Comparison of ENCODE assay signal across 9 mouse cellular contexts in the genomic region with DNA sequence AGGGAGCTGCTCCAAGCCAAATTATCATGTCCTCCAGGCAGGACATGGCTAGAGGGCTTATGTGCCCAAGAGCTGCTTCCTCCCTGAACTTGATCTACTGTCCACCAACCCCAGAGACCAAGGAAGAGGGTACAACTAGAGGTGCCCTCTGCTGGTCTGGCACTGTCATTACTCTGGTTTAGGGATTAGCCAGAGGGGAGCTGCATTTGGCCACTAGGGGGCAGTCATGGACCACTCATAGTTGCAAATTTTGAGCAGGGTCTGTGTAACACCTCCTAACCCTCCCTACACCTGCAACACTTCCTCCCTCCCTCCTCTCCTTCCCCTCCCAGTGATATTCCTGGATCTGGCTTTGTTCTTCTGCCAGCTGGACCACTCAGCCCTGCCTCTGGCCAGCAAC. TPM values are rescaled to one million over a fixed set of nuclear protein-coding genes. Genes with fewer than 3 reads are reported as not detected.
DNase-seq lines count a peak whose midpoint lies in the region; ATAC-seq and TF ChIP-seq lines count a peak whose summit lies in the region.
"Had no signal": no experiment of that assay in that cellular context is flagged by ENCODE, and none has a peak within 500 bp of the region (broad histone marks: within the 10 kb centered on the region; RNA-seq: fewer than 3 reads in every experiment).

No protein-coding gene starts in this region.

- DNase-seq in CD4-positive helper T cell, adult 2 months (ENCODE audit: low read depth, low spot score), result peak; percentile 81
- peak; percentile 74 to 90 for DNase-seq in kidney, postnatal 36 days

- H3K4me3 ChIP-seq in bone marrow, adult 2 months (replicated peaks; ENCODE audit: control insufficient read depth, low read depth, low read length), result no peak overlapping the region
- no peak overlapping the region for H3K4me3 ChIP-seq in heart, embryonic 16.5 days (ENCODE audit: low read length)
- H3K4me3 ChIP-seq in liver, embryonic 16.5 days (ENCODE audit: low read depth, low read length), result no peak overlapping the region
- no peak overlapping the region for H3K4me3 ChIP-seq in neural tube, embryonic 14.5 days (ENCODE audit: low read depth, low read length)
- no peak overlapping the region for H3K4me3 ChIP-seq in testis, adult 2 months (ENCODE audit: control insufficient read depth, low read depth, low read length)
- H3K4me3 ChIP-seq: embryonic facial prominence, embryonic 15.5 days had no signal

- no peaks in the 10 kb centered on the region for H3K9me3 ChIP-seq in heart, embryonic 16.5 days (replicated peaks; ENCODE audit: control insufficient read depth, low read length)
- no peaks in the 10 kb centered on the region for H3K9me3 ChIP-seq in liver, embryonic 16.5 days (replicated peaks; ENCODE audit: control insufficient read depth, low read length)
- no peaks in the 10 kb centered on the region for H3K9me3 ChIP-seq in neural tube, embryonic 14.5 days (ENCODE audit: control insufficient read depth, low read length)
- H3K9me3 ChIP-seq: embryonic facial prominence, embryonic 15.5 days had no signal

- peaks cover 25% of the 10 kb centered on the region for H3K36me3 ChIP-seq in heart, embryonic 16.5 days (ENCODE audit: control insufficient read depth, insufficient read depth)
- peaks cover 12% of the 10 kb centered on the region for H3K36me3 ChIP-seq in liver, embryonic 16.5 days (ENCODE audit: control insufficient read depth, insufficient read depth)
- no peaks in the 10 kb centered on the region for H3K36me3 ChIP-seq in neural tube, embryonic 14.5 days (ENCODE audit: control insufficient read depth, insufficient read depth, low read length)
- no peaks in the 10 kb centered on the region for H3K36me3 ChIP-seq in testis, adult 2 months (ENCODE audit: control insufficient read depth, insufficient read depth, low read length)

- H3K27me3 ChIP-seq in heart, embryonic 16.5 days (ENCODE audit: control insufficient read depth, insufficient read depth, low read length), result peaks cover 6% of the 10 kb centered on the region
- H3K27me3 ChIP-seq in liver, embryonic 16.5 days (ENCODE audit: control insufficient read depth, insufficient read depth, low read depth, low read length), result peaks cover 4% of the 10 kb centered on the region
- no peaks in the 10 kb centered on the region for H3K27me3 ChIP-seq in neural tube, embryonic 14.5 days (ENCODE audit: control insufficient read depth, insufficient read depth, low read length)
- H3K27me3 ChIP-seq in testis, adult 2 months (ENCODE audit: control insufficient read depth, insufficient read depth, low read length), result no peaks in the 10 kb centered on the region

- H3K4me1 ChIP-seq in bone marrow, adult 2 months (ENCODE audit: control insufficient read depth, insufficient read depth, low read length), result peaks cover 2% of the 10 kb centered on the region
- peaks cover 12% of the 10 kb centered on the region for H3K4me1 ChIP-seq in heart, embryonic 16.5 days (ENCODE audit: control insufficient read depth, insufficient read depth, low read length)
- peaks cover 15% of the 10 kb centered on the region for H3K4me1 ChIP-seq in liver, embryonic 16.5 days (ENCODE audit: control insufficient read depth, low read depth, low read length)
- H3K4me1 ChIP-seq in neural tube, embryonic 14.5 days (ENCODE audit: control insufficient read depth, insufficient read depth, low read length), result peaks cover 10% of the 10 kb centered on the region; the same call in 1 of the 2 replicates
- peaks cover 6% of the 10 kb centered on the region for H3K4me1 ChIP-seq in testis, adult 2 months (ENCODE audit: control insufficient read depth, insufficient read depth, low read length)

- TF ChIP-seq POLR2A in bone marrow, adult 2 months (IDR thresholded peaks at IDR 0.05; ENCODE audit: borderline replicate concordance, control insufficient read depth, low read depth, low read length), result no peak
- TF ChIP-seq POLR2A in testis, adult 2 months (IDR thresholded peaks at IDR 0.05; ENCODE audit: control insufficient read depth, low read depth, low read length), result no peak

- ATAC-seq in erythroblast, adult 5-6 weeks (replicated peaks; ENCODE audit: low FRiP score, poor library complexity, severe bottlenecking), result peak; percentile 80
- ATAC-seq in heart, embryonic 16.5 days (replicated peaks; ENCODE audit: extremely low read depth, insufficient read depth, low FRiP score), result 0 out of 2 replicates have a peak, but pooled peaks have one; percentile 12
- 0 out of 2 replicates have a peak, but pooled peaks have one; percentile 22 for ATAC-seq in liver, embryonic 16.5 days (ENCODE audit: low read depth)
- peak; percentile 55; the same call in 1 of the 2 replicates for ATAC-seq in neural tube, embryonic 14.5 days (ENCODE audit: low read depth)

- H3K4me2 ChIP-seq in heart, embryonic 16.5 days (ENCODE audit: low read depth, low read length), result no peak overlapping the region
- H3K4me2 ChIP-seq in liver, embryonic 16.5 days (ENCODE audit: low read depth, low read length), result no peak overlapping the region
- no peak overlapping the region for H3K4me2 ChIP-seq in neural tube, embryonic 14.5 days (ENCODE audit: low read depth, low read length)
- H3K4me2 ChIP-seq: embryonic facial prominence, embryonic 15.5 days had no signal

- no peak overlapping the region for H3K27ac ChIP-seq in bone marrow, adult 2 months (ENCODE audit: control insufficient read depth, insufficient read depth, low read depth, low read length, poor library complexity)
- H3K27ac ChIP-seq in heart, embryonic 16.5 days (ENCODE audit: low read length), result no peak overlapping the region
- no peak overlapping the region for H3K27ac ChIP-seq in liver, embryonic 16.5 days (ENCODE audit: low read length)
- no peak overlapping the region for H3K27ac ChIP-seq in neural tube, embryonic 14.5 days (ENCODE audit: low read depth, low read length)
- no peak overlapping the region for H3K27ac ChIP-seq in testis, adult 2 months (ENCODE audit: control insufficient read depth, insufficient read depth, low read depth, low read length)
- H3K27ac ChIP-seq: embryonic facial prominence, embryonic 15.5 days had no signal

- no peak overlapping the region for H3K9ac ChIP-seq in heart, embryonic 16.5 days (ENCODE audit: low read length)
- H3K9ac ChIP-seq in liver, embryonic 16.5 days (ENCODE audit: low read depth, low read length), result no peak overlapping the region
- H3K9ac ChIP-seq in neural tube, embryonic 14.5 days (replicated peaks; ENCODE audit: low read depth, low read length), result no peak overlapping the region
- H3K9ac ChIP-seq: embryonic facial prominence, embryonic 15.5 days had no signal

- peak; percentile 100 for TF ChIP-seq CTCF in bone marrow, adult 2 months (IDR thresholded peaks at IDR 0.05; ENCODE audit: control insufficient read depth, insufficient read depth, low read length)
- peak; percentile 95 for TF ChIP-seq CTCF in testis, adult 2 months (IDR thresholded peaks at IDR 0.05; ENCODE audit: control insufficient read depth, insufficient read depth, insufficient replicate concordance, low read depth, low read length)

RNA-seq across cellular contexts. Expression of gene Gm45837, which starts 2.1 kb away (rescaled TPM):
- polyA plus RNA-seq in bone marrow, adult 2 months (2011; ENCODE audit: insufficient read depth, insufficient read length, low replicate concordance, missing spikeins), result 5.7 and 43.8 TPM in 2 replicates
- total RNA-seq in erythroblast, adult 5-6 weeks (2015; ENCODE audit: low replicate concordance), result 5.0 TPM in 1 of 2 replicates, not detected in the other
- total RNA-seq in erythroblast, adult 5-6 weeks (2017; ENCODE audit: low replicate concordance), result not detected in 2 replicates
- polyA plus RNA-seq in heart, embryonic 16.5 days (2015; fragmentation: Nextera tagmentation; extraction: Ambion mirVana), result 2.0 and 7.8 TPM in 2 replicates
- 4.0 TPM in 1 of 2 replicates, not detected in the other for polyA plus RNA-seq in liver, embryonic 16.5 days (2015; fragmentation: Nextera tagmentation; extraction: Ambion mirVana)
- not detected in 2 replicates for polyA plus RNA-seq in neural tube, embryonic 14.5 days (2014; fragmentation: Nextera tagmentation; extraction: Ambion mirVana)
- not detected in 2 replicates for polyA plus RNA-seq in testis, adult 2 months (2012; rRNA removed)

RNA-seq across cellular contexts. Expression of gene Pde2a, which starts 8.7 kb away (rescaled TPM):
- 33.2 and 37.8 TPM in 2 replicates for polyA plus RNA-seq in bone marrow, adult 2 months (2011; ENCODE audit: insufficient read depth, insufficient read length, low replicate concordance, missing spikeins)
- 17.5 and 18.6 TPM in 2 replicates for total RNA-seq in erythroblast, adult 5-6 weeks (2015; ENCODE audit: low replicate concordance)
- total RNA-seq in erythroblast, adult 5-6 weeks (2017; ENCODE audit: low replicate concordance), result 13.0 and 16.4 TPM in 2 replicates
- polyA plus RNA-seq in heart, embryonic 16.5 days (2015; fragmentation: Nextera tagmentation; extraction: Ambion mirVana), result 12.7 and 21.1 TPM in 2 replicates
- 14.3 and 14.6 TPM in 2 replicates for polyA plus RNA-seq in liver, embryonic 16.5 days (2015; fragmentation: Nextera tagmentation; extraction: Ambion mirVana)
- polyA plus RNA-seq in neural tube, embryonic 14.5 days (2014; fragmentation: Nextera tagmentation; extraction: Ambion mirVana), result 13.5 and 24.5 TPM in 2 replicates
- polyA plus RNA-seq in testis, adult 2 months (2012; rRNA removed), result 7.4 and 10.3 TPM in 2 replicates

Comparison
In these comparisons a context has a peak if more than half of its experiments do, and no peak if none do; other contexts are left out.
1. ATAC-seq: peak in every context shown above with its lines; median percentile 80 in erythroblast, adult 5-6 weeks; 55 in neural tube, embryonic 14.5 days; 22 in liver, embryonic 16.5 days; 12 in heart, embryonic 16.5 days.